Mouse (Mus musculus): ENCODE results near the gene Asprv1.
A peak's percentile ranks its signal among the peaks of the same experiment; 100 is the strongest.

Gene Asprv1

DNA sequence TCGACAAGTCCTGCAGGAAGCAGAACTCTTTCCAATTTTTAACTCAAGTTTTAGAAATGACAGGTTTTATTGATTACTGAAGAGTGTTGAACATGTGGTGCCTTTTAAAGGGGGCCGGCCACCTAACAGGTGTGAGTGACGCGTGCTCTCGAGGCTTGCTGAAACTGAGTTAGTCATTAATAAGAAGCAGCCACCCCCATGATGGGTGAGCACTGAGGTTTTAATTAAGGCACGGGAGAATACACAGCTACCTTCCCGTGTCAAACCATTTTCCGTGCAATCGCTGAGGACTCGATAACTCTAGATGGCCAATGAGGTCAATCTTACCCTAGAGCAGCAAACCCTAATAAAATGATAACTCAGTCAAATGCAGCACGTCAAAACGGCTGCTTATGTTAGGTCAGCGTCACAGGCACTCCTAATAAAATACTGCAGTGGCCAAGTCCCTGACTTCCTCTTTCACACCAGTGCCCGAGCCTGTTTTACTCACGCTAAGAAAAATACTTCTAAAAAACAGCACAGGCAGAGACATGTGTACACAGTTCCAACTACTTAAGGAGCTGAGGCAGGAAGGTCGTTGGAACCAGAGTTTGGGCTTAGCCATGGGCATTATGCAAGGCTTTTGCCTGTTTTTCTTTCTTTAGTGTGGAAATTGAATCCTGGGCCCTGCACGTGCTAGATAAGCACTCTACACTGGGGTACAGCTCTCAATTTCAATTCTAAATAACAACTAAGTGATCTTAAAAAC, 37.8 kb downstream of the Asprv1 start:
- no peak for DNase-seq (ENCODE audit: low spot score in 2 of 2)

DNA sequence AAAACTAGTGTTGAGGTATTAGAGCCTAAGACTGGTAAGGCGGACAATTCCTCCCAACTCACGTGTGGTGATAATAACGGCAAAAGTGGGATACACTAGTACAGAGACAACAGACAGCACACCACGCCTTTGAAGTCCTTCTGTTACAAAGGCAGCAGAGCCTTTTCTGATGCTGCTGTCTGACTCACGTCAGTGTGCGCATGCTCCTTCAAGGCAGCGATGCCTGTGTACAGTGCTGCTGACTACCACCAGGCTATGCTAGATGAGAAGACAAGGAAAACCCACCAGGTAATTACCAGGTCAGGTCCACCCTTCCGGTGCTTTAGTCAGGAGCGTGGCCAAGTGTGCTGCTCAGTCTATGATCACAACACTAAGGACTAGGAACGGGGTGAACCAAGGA, 39.1 kb downstream of the Asprv1 start:
- DNase-seq (ENCODE audit: low spot score in 2 of 2): no peak

DNA sequence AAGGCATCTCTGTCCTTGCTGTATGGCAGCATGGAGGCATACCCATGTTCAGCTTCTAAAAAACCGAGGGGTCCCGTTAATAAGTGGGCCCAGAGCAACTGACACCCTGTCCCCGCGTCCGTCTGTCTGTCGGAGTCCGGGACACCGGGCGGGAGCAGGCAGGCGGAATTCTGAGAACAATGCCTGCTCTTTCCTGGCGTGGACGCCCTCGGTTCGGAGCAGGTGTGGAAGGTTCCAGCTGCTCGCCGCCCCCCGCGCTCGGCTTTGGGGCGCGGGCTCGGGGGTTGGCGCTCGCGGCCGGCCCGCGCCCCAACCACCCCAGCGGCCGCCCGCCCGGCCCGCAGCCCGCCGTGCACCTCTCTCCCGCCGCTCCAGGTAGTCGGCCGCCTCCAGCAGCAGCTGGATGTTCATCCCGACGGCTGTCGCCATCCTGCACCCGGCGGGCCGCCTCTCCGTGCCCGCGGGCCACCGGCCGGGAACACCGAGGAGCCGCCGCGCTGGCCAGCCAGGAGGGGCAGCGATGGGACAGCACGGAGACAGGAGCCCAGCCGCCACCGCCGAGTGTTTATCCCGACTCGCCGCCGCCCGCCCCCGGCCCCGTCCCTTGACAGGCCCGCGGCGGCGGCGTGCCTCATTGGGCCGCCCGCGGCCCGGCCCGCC, 40.7 kb downstream of the Asprv1 start, which contains the start of gene Mxd1:
TSS of gene Mxd1 (minus strand) at position 582 of the 660 bp plus-strand sequence.
- no peak for DNase-seq (ENCODE audit: low spot score in 2 of 2)

DNA sequence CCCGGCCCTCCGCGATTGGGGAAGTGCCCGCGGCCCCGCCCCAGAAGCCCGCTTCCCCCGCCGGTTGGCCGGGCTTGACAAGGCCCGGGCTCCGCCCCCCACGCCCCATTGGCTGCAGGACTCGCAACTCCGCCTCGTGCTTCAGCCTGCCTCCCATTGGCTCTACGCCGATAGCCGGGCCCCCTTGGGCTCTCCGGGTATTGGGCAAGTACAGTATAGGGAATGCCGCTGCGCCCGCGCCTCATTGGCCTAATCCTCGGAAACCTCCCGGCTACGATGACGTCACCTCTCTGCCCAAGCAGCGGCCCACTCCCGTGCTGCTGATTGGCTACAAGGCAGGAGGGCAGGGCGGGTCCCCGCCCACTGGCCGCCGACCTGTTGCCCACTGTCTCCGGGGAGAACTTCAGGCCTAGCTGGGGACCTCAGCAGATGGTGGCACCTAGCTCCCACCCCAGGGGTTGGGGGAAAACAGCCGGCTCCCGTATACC, 41.3 kb downstream of the Asprv1 start:
- peak; percentile 98 to 100 for DNase-seq (ENCODE audit: low spot score in 2 of 2)

DNA sequence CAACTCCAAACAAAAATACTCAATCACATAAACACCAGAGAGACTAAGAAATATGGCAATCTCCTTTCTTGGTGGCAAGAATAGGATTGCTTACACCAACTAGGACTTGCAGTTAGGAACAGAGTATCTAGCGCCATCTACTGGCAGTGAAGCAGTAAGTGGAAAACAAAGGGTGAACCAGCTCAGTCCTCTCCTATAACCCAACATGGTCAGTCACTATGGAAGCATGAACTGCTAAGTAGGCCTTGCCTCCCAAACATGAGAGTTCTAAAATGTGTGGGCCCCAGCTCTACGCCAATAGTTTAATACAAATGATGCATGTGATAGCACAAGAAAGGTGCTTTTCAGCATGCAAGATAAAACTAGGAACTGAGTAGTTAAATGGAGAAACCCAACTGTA, 42.9 kb downstream of the Asprv1 start:
- peak in 1 of 2 experiments; percentile 67 for DNase-seq (ENCODE audit: low spot score in 2 of 2)

DNA sequence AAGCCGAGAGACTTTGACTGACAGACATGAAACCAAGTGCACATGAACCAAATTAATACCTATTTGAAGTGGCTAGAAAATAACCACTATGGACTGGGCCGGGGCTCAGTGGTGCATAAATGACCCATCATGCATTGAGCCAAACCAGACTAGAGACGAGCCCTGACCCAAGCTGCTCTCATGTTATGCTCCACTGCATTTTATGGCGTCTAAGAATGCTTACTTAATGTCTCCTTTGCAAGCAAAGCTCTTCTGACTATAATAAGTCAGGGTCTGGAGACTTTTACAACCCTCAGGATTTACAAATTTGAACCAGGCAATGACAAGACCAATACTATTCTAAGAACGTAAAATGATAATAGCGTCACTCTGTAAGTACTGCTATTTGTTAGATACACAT, 50.4 kb downstream of the Asprv1 start:
- DNase-seq (ENCODE audit: low spot score in 2 of 2): no peak
